Mouse (Mus musculus) forebrain, embryonic 10.5 days (tissue): Measurements from ENCODE around the gene Vmn2r74. TPM values are rescaled to one million over a fixed set of nuclear protein-coding genes. Genes with fewer than 3 reads are reported as not detected.

Experiments
- DNase-seq: peaks from one replicate; pipeline ENCODE4 v3.0.0-alpha.2; 2017; ENCODE audit warnings: low spot score; ENCODE audit errors: extremely low spot score
- H3K27ac ChIP-seq: fragments of 300-500 bp; sonication (generic); 2 replicates; pipeline ENCODE4 v1.5.1; 2016; ENCODE audit warnings: mild to moderate bottlenecking
- H3K27me3 ChIP-seq: fragments of 300-500 bp; sonication (generic); 2 replicates; pipeline ENCODE4 v1.6.1; 2016; ENCODE audit warnings: mild to moderate bottlenecking; ENCODE audit not compliant: poor library complexity, severe bottlenecking
- H3K36me3 ChIP-seq: fragments of 300-500 bp; sonication (generic); replicated peaks from 2 replicates; pipeline ENCODE4 v1.6.1; 2016; ENCODE audit warnings: mild to moderate bottlenecking, moderate library complexity
- H3K4me1 ChIP-seq: fragments of 300-500 bp; sonication (generic); 2 replicates; pipeline ENCODE4 v1.6.1; 2016
- H3K4me3 ChIP-seq: fragments of 300-500 bp; sonication (generic); 2 replicates; pipeline ENCODE4 v1.5.1; 2016; ENCODE audit warnings: mild to moderate bottlenecking, moderate library complexity
- H3K9me3 ChIP-seq: fragments of 300-500 bp; sonication (generic); 2 replicates; pipeline ENCODE4 v1.6.1; 2016; ENCODE audit warnings: mild to moderate bottlenecking, moderate library complexity
- WGBS: fragments of 180-500 bp; shearing (Covaris S2); methylation state at CpG from one replicate; pipeline ENCODE4 v1.1.7; 2016; 5-methylcytosine and 5-hydroxymethylcytosine counted together
- polyA plus RNA-seq: library from polyadenylated mRNA; unstranded; fragments of >200 nt; fragmentation: Nextera tagmentation; extraction: Ambion mirVana; gene quantifications from 2 replicates; pipeline ENCODE4 v1.2.1, GENCODE M21; 2016

Vmn2r74 gene
- polyA plus RNA-seq, result not detected in 2 replicates

GRCm38 (mm10) chr7:85961529-85961928 is at the start of gene Vmn2r74:
Vmn2r74 (minus strand) TSS chr7:85961629.
- H3K36me3 ChIP-seq, result no peaks in the 10 kb centered on the region
- no peaks in the 10 kb centered on the region for H3K27me3 ChIP-seq

GRCm38 (mm10) chr7:86007533-86007932 is 46.1 kb upstream of the Vmn2r74 start:
- Histone ChIP-seq H3K4me3 (no peak overlapping the region), H3K9me3 (peaks cover 55% of the 10 kb centered on the region), H3K36me3 (no peaks in the 10 kb centered on the region), H3K4me1 (no peaks in the 10 kb centered on the region), H3K27me3 (no peaks in the 10 kb centered on the region), H3K27ac (no peak overlapping the region)
- DNase-seq, result no peak
- WGBS, result 90% methylated on average over 2 of the region's 2 CpGs

More at GRCm38 (mm10) chr7:85961529-85961928, at the start of gene Vmn2r74:
- Histone ChIP-seq H3K27ac (no peak within 1 kb of the TSS), H3K4me1 (no peaks in the 10 kb centered on the region), H3K4me3 (no peak within 1 kb of the TSS), H3K9me3 (peaks cover 2% of the 10 kb centered on the region; the same call in 1 of the 2 replicates)
- no peak for DNase-seq

Other genes with a start within 250 kb of the Vmn2r74 start
- gene Vmn2r72, start 206.5 kb downstream of the Vmn2r74 start, polyA plus RNA-seq, result not detected in 2 replicates
- gene Vmn2r73, start 85.4 kb downstream of the Vmn2r74 start, polyA plus RNA-seq, result not detected in 2 replicates
- gene Vmn2r75, start 210.1 kb upstream of the Vmn2r74 start, polyA plus RNA-seq, result not detected in 2 replicates